Mouse (Mus musculus) stomach, embryonic 14.5 days (tissue): Measurements from ENCODE around the gene Gnl2. TPM values are rescaled to one million over a fixed set of nuclear protein-coding genes. Genes with fewer than 3 reads are reported as not detected.

Experiments
- ATAC-seq: fragments of 200-750 bp; cut with Nextera tagmentation; 2 replicates; pipeline ENCODE4 v1.8.0; 2017; ENCODE audit warnings: low read depth, moderate TSS enrichment; ENCODE audit not compliant: insufficient number of reproducible peaks, insufficient read depth, low FRiP score
- H3K27ac ChIP-seq: fragments of 300-500 bp; sonication (generic); 2 replicates; pipeline ENCODE4 v1.5.1; 2014; ENCODE audit warnings: mild to moderate bottlenecking, low read length, moderate library complexity, mixed read lengths
- H3K27me3 ChIP-seq: fragments of 300-500 bp; sonication (generic); 2 replicates; pipeline ENCODE4 v1.6.1; 2014; ENCODE audit warnings: low read length, control low read depth, mixed read lengths; ENCODE audit not compliant: control insufficient read depth, insufficient read depth
- H3K36me3 ChIP-seq: fragments of 300-500 bp; sonication (generic); 2 replicates; pipeline ENCODE4 v1.6.1; 2014; ENCODE audit warnings: mild to moderate bottlenecking, control low read depth, low read length, moderate library complexity, mixed read lengths; ENCODE audit not compliant: control insufficient read depth, insufficient read depth
- H3K4me1 ChIP-seq: fragments of 300-500 bp; sonication (generic); 2 replicates; pipeline ENCODE4 v1.6.1; 2014; ENCODE audit warnings: low read length, control low read depth, mixed read lengths; ENCODE audit not compliant: control insufficient read depth, insufficient read depth
- H3K4me2 ChIP-seq: fragments of 300-500 bp; sonication (generic); replicated peaks from 2 replicates; pipeline ENCODE4 v1.6.1; 2014; ENCODE audit warnings: low read depth, low read length, control low read depth
- H3K4me3 ChIP-seq: fragments of 300-500 bp; sonication (generic); 2 replicates; pipeline ENCODE4 v1.5.1; 2014; ENCODE audit warnings: low read depth, low read length, control low read depth
- H3K9ac ChIP-seq: fragments of 300-500 bp; sonication (generic); replicated peaks from 2 replicates; pipeline ENCODE4 v1.6.1; 2014; ENCODE audit warnings: low read depth, mild to moderate bottlenecking, control low read depth, low read length, moderate library complexity, mixed read lengths
- H3K9me3 ChIP-seq: fragments of 300-500 bp; sonication (generic); 2 replicates; pipeline ENCODE4 v1.6.1; 2016; ENCODE audit warnings: low read depth, low read length, control low read depth; ENCODE audit not compliant: control insufficient read depth
- WGBS: fragments of 180-500 bp; shearing (Covaris S2); extraction: QIAGEN DNeasy Blood & Tissue Kit; methylation state at CpG from one replicate; pipeline ENCODE4 v1.1.7; 2014; 5-methylcytosine and 5-hydroxymethylcytosine counted together
- polyA plus RNA-seq: library from polyadenylated mRNA; unstranded; fragments of >200 nt; fragmentation: Nextera tagmentation; extraction: Ambion mirVana; gene quantifications from 2 replicates; pipeline ENCODE4 v1.2.1, GENCODE M21; 2014

The Gnl2 gene
- polyA plus RNA-seq, 1 experiment from 2014 or later: 84.6 TPM

DNA sequence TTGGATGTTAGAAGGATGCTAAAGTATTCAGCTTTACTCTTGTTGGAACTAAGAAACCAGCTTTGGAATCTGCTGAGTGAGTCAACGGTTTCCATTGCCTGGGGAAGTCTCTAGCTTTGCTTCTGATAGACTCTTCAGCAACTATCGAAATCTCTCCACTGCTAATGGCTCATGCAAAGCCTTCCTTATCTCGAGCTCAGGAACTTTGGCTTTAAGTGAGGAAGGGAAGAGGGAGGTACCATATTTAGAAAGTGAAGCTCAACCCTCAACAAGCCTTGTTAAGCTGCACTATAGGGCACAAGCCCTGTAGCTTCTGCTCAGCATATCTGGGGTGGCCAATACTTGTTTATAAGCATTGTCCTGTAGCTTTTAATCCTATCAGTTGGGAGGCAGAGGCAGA, 40.9 kb downstream of the Gnl2 start:
- Histone ChIP-seq H3K9me3 (no peaks in the 10 kb centered on the region), H3K27me3 (no peaks in the 10 kb centered on the region), H3K4me3 (no peak overlapping the region), H3K4me1 (no peaks in the 10 kb centered on the region), H3K36me3 (peaks cover 34% of the 10 kb centered on the region), H3K9ac (no peak overlapping the region), H3K27ac (no peak overlapping the region), H3K4me2 (no peak overlapping the region)
- ATAC-seq: no peak
- 47% methylated on average over 3 of the region's 3 CpGs for WGBS

DNA sequence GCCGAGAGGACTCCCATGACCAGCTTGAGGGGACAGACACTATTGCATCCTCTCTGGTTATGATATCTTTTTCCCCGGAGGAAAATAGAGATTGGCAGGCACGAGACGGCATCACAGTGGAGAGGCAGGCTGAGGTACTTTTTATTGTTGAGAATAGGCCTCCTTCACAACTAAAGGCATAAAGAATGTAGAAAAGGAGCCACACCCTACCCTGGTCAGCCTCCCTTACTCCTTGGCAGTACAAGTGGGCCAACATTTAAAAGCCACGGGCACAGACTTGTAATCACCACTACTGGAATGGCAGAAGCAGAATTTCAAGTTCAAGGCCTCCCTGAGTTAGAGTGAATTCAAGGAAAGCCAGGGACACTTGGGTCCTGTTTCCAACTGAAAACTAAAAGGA, 41.6 kb downstream of the Gnl2 start:
- Histone ChIP-seq H3K9ac (no peak overlapping the region), H3K36me3 (peaks cover 29% of the 10 kb centered on the region), H3K4me3 (no peak overlapping the region), H3K27ac (no peak overlapping the region), H3K27me3 (no peaks in the 10 kb centered on the region), H3K9me3 (no peaks in the 10 kb centered on the region), H3K4me1 (no peaks in the 10 kb centered on the region), H3K4me2 (no peak overlapping the region)
- WGBS: 51% methylated on average over 5 of the region's 5 CpGs
- ATAC-seq: no peak

DNA sequence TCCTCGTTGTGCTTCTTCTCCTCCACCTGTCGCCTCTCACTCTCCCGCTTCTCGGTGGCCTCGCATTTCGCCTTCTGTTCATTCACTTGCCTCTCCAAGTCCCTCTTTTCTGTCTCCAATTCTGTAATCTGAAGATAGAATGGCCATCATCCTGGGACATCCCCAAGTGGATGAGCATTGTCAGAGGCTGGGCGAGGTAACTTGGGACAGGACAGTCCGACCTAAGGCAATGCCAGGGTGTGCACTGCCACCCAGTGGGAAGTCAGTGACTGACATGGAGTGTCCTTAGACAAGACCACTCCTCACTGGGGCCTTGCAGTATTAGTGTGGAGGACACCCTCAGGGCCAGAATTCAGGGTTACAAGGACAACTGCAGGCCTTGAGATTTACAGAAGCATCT, 42.6 kb downstream of the Gnl2 start:
- Histone ChIP-seq H3K4me2 (peak overlapping the region; percentile 37; the same call in 1 of the 2 replicates), H3K27me3 (no peaks in the 10 kb centered on the region), H3K36me3 (peaks cover 22% of the 10 kb centered on the region), H3K4me3 (no peak overlapping the region), H3K27ac (no peak overlapping the region), H3K9me3 (no peaks in the 10 kb centered on the region), H3K9ac (0 out of 2 replicates have a peak overlapping the region, but pooled peaks have one; percentile 21), H3K4me1 (no peaks in the 10 kb centered on the region)
- ATAC-seq: peak; percentile 84; the same call in 1 of the 2 replicates
- WGBS: 4% methylated on average over 8 of the region's 8 CpGs

DNA sequence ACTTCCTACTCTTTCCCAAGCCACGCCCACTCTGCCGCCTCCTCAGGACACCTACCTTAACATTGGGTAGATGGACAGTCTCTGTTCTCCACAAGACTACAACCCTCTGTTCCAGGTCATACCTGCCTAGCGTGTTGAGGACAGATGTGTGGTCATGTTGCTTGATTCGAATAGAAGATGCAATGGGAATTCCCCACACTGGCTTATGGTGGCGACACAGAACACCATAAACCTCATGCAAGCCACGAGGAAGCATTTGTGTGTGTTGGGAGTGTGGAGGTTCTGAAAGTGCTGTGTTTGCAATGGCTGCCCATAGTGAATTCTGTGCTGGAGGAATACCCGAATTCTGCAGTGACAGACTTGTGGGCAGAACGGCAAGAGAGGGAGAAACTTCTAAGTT, 47.4 kb downstream of the Gnl2 start:
- no peaks in the 10 kb centered on the region for H3K9me3 ChIP-seq
- H3K27ac ChIP-seq: no peak overlapping the region
- 73% methylated on average over 8 of the region's 8 CpGs for WGBS
- no peak overlapping the region for H3K4me2 ChIP-seq
- H3K36me3 ChIP-seq: peaks cover under 1% of the 10 kb centered on the region; the same call in 1 of the 2 replicates
- H3K27me3 ChIP-seq: no peaks in the 10 kb centered on the region
- no peak for ATAC-seq
- no peak overlapping the region for H3K9ac ChIP-seq
- no peak overlapping the region for H3K4me3 ChIP-seq
- peaks cover 7% of the 10 kb centered on the region for H3K4me1 ChIP-seq

DNA sequence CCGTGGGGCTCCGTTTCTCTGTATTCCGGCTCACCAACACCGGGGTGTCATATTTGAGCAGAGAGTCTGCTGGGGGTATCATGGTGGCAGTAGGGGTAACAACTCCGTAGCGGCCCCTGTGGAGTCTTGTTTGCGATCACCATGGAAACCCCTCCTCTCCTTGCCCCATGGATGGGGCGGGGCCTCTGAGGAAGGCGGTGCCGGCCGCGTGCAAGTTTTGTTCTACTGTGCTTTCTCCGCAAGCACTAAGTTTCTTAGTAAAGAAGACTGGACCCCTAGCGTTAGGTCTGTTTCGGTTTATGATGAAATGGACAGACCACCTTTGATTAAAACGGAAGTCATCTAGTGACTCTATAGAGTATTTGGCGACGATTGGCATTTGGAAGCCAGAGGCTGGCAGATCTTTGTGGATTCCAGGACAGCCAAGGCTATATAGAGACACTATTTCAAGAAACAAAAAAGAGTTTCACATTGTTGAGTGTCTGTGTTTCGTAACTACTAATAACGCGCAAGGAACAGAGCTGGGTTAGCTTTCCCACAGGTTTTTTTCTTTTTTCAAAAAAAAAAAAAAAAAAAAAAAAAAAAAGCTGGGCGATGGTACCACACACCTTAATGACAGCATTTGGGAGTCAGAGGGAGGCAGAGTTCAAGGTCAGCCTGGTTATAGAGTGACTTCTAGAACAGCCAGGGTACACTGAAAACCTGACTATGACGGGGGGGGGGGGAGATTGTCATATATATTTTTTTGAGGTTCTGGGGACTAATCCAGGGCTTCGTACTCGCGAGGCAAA, 49.3 kb downstream of the Gnl2 start, which contains the start of gene Dnali1:
Gene Dnali1, minus strand, starts transcription at position 187 of the 791 bp plus-strand sequence.
- Histone ChIP-seq H3K4me1 (peaks cover 7% of the 10 kb centered on the region), H3K27me3 (no peaks in the 10 kb centered on the region), H3K36me3 (peaks cover 16% of the 10 kb centered on the region), H3K4me3 (peak within 1 kb of the TSS; percentile 87), H3K27ac (no peak within 1 kb of the TSS), H3K9ac (peak within 1 kb of the TSS; percentile 81), H3K4me2 (peak within 1 kb of the TSS; percentile 88), H3K9me3 (no peaks in the 10 kb centered on the region)
- ATAC-seq: 0 out of 2 replicates have a peak, but pooled peaks have one; percentile 5
- 2% methylated on average over 26 of the region's 26 CpGs for WGBS

DNA sequence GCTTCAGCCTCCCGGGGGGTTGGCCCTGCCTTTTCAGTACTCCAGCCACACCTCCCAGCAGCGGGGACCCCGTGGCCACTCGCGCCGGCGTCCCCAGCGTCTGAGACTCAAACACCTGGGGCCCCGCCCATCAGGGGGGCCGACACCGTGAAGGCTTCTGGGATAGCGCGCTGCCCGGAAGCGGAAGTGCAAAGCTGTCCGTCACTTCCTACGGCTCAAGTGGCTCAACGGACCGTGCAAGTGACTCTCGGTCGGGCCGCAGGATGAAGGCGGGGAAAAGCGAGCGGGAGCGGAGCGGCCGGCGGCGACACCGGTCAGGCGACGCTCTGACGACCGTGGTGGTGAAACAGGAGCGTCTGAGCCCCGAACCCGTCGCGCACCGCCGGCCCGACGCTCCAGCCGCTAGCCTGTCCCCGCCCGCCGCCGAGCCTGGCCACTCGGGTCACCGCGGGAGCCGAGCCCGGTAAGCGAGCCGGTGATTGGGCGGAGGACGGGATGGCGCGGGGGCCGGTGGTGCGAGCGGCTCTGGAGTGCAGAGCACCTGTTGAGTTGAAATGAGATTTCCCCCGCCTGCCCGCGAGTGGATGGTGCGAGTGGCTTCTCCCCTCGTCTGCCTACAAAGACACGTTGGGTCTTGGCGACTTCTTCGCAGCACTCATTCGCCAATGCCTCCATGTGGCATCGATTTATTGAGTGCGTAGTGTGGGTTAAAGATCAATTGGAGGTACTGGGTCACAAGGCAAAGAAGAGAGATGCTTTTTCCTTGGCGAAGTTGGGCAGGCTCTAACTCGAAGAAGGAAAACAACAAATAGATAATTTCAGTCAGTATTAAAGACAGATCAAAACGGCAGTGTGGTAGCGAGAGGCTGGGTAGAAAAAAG, 50.3 kb downstream of the Gnl2 start, which contains the start of gene Snip1:
Gene Snip1, plus strand, starts transcription at position 183 of the 881 bp plus-strand sequence.
- no peaks in the 10 kb centered on the region for H3K27me3 ChIP-seq
- H3K27ac ChIP-seq: no peak within 1 kb of the TSS
- WGBS: under 1% methylated on average over 78 of the region's 78 CpGs
- H3K9me3 ChIP-seq: no peaks in the 10 kb centered on the region
- peak within 1 kb of the TSS; percentile 88 for H3K4me2 ChIP-seq
- H3K4me3 ChIP-seq: peak within 1 kb of the TSS; percentile 87
- ATAC-seq: peak; percentile 93
- H3K9ac ChIP-seq: peak within 1 kb of the TSS; percentile 81
- peaks cover 27% of the 10 kb centered on the region for H3K36me3 ChIP-seq
- H3K4me1 ChIP-seq: peaks cover 7% of the 10 kb centered on the region

DNA sequence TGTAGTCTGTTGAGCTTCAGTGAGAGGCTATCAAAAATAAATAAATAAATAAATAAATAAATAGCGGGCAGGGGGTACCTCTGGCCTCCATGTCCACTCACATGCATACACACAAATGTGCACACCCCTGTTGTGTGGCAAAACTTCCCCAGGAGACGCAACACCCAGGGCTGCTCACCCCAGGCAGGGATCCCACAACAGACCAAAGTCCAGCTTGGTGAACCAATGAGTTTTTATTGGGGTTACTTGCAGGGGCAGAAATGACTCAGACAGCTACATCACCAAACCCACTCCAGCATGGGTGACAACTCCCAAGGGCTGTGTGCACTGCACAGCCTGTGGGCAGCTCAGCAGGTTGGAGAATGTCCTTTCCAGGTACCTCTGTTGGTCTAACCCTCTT, 61.3 kb downstream of the Gnl2 start:
- Histone ChIP-seq H3K9me3 (no peaks in the 10 kb centered on the region), H3K4me1 (no peaks in the 10 kb centered on the region), H3K27me3 (no peaks in the 10 kb centered on the region), H3K36me3 (peaks cover 29% of the 10 kb centered on the region), H3K9ac (no peak overlapping the region), H3K27ac (no peak overlapping the region), H3K4me3 (no peak overlapping the region), H3K4me2 (no peak overlapping the region)
- no peak for ATAC-seq
- 98% methylated on average over 2 of the region's 2 CpGs for WGBS

DNA sequence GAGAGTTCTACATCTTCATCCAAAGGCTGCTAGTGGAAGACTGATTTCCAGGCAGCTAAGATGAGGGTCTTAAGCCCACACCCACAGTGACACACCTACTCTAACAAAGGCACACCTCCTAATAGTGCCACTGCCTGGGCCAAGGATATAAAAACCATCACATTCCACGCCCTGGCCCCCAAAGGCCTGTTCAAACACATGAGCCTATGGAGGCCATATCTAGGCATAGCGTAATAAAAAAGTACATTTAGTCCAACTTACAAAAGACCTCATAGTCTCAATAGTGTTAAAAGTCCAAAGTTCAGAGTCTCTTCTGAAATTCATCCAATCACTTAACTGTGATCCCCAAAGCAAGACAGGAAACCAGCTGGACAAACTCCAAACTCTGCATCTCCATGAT, 62.3 kb downstream of the Gnl2 start:
- ATAC-seq: no peak

More for the DNA sequence above, 62.3 kb downstream of the Gnl2 start:
- H3K36me3 ChIP-seq: peaks cover 19% of the 10 kb centered on the region
- H3K9me3 ChIP-seq: no peaks in the 10 kb centered on the region
- no peak overlapping the region for H3K27ac ChIP-seq
- no peaks in the 10 kb centered on the region for H3K4me1 ChIP-seq
- WGBS: 89% methylated on average over 2 of the region's 2 CpGs
- H3K4me3 ChIP-seq: no peak overlapping the region
- no peaks in the 10 kb centered on the region for H3K27me3 ChIP-seq
- no peak overlapping the region for H3K9ac ChIP-seq
- H3K4me2 ChIP-seq: no peak overlapping the region
